Mouse (Mus musculus) myocyte (in vitro differentiated cells): ENCODE measurements around the gene I0C0044D17Rik.

Experiments
- E2F4 ChIP-seq: IDR thresholded peaks from one replicate; pipeline ENCODE4 v1.6.1; 2011; ENCODE audit warnings: mild to moderate bottlenecking, control low read depth, moderate library complexity; ENCODE audit not compliant: insufficient read depth
- MAX ChIP-seq: IDR thresholded peaks from one replicate; pipeline ENCODE4 v1.6.1; 2011; ENCODE audit warnings: low read depth, mild to moderate bottlenecking, control low read depth
- MYOD1 ChIP-seq, 3 experiments: IDR thresholded peaks; one replicate each; pipeline ENCODE4 v1.6.1; 2011; ENCODE audit warnings: control low read depth in 2 of 3, low read depth in 2 of 3, mild to moderate bottlenecking in 2 of 3, moderate library complexity in 1 of 3; ENCODE audit not compliant: insufficient read length in 2 of 3, control insufficient read depth in 1 of 3
- MYOG ChIP-seq, 3 experiments: IDR thresholded peaks; one replicate each; pipeline ENCODE4 v1.6.1; 2011; ENCODE audit warnings: control low read depth in 2 of 3, low read depth in 2 of 3, mild to moderate bottlenecking in 2 of 3; ENCODE audit not compliant: insufficient read length in 2 of 3, control insufficient read depth in 1 of 3, insufficient read depth in 1 of 3
- POLR2A ChIP-seq: IDR thresholded peaks from one replicate; pipeline ENCODE4 v1.6.1; 2011; ENCODE audit warnings: low read depth, mild to moderate bottlenecking, control low read depth, moderate library complexity; ENCODE audit not compliant: insufficient read length
- POLR2AphosphoS2 ChIP-seq: IDR thresholded peaks from one replicate; pipeline ENCODE4 v1.6.1; 2011; ENCODE audit warnings: low read depth, control low read depth; ENCODE audit not compliant: insufficient read length
- REST ChIP-seq: IDR thresholded peaks from one replicate; pipeline ENCODE4 v1.6.1; 2011; ENCODE audit warnings: mild to moderate bottlenecking, control low read depth, moderate library complexity; ENCODE audit not compliant: insufficient read depth, insufficient read length
- TCF12 ChIP-seq: IDR thresholded peaks from one replicate; pipeline ENCODE4 v1.6.1; 2011; ENCODE audit warnings: mild to moderate bottlenecking, control low read depth; ENCODE audit not compliant: poor library complexity, insufficient read depth, severe bottlenecking
- TCF3 ChIP-seq: IDR thresholded peaks from one replicate; pipeline ENCODE4 v1.6.1; 2011; ENCODE audit warnings: low read depth, control low read depth; ENCODE audit not compliant: insufficient read length
- USF1 ChIP-seq: IDR thresholded peaks from one replicate; pipeline ENCODE4 v1.6.1; 2011; ENCODE audit warnings: low read depth, mild to moderate bottlenecking, control low read depth, moderate library complexity

GRCm38 (mm10) chr4:98790721-98791120, 32.9 kb downstream of the I0C0044D17Rik start:
- TF ChIP-seq MAX (no peak), MYOD1 (IDR thresholded peaks at IDR 0.05; ENCODE audit: control insufficient read depth in 1 of 3, insufficient read length in 2 of 3, low read depth in 2 of 3) (no peak), REST (no peak), USF1 (no peak), POLR2A (no peak), E2F4 (no peak), TCF12 (no peak), TCF3 (no peak), POLR2AphosphoS2 (no peak), MYOG (IDR thresholded peaks at IDR 0.05; ENCODE audit: control insufficient read depth in 1 of 3, insufficient read depth in 1 of 3, insufficient read length in 2 of 3, low read depth in 2 of 3) (no peak)
